Mouse (Mus musculus) liver, embryonic 13.5 days (tissue): ENCODE measurements around the gene Rab21. TPM values are rescaled to one million over a fixed set of nuclear protein-coding genes. Genes with fewer than 3 reads are reported as not detected.
A peak's percentile ranks its signal among the peaks of the same experiment; 100 is the strongest.
"Not testable (repeated sequence)": the region's sequence is repeated elsewhere in the genome, so short reads cannot be mapped to it uniquely, and the experiment has no call there.

ENCODE experiments used
- ATAC-seq: fragments of 200-750 bp; cut with Nextera tagmentation; 2 replicates; pipeline ENCODE4 v1.8.0; 2017; ENCODE audit warnings: low read depth, mild to moderate bottlenecking, moderate number of reproducible peaks, moderate library complexity
- DNase-seq: peaks from one replicate; pipeline ENCODE4 v3.0.0; 2022
- H3K27ac ChIP-seq: fragments of 300-500 bp; sonication (generic); 2 replicates; pipeline ENCODE4 v1.5.1; 2015; ENCODE audit warnings: moderate library complexity, mild to moderate bottlenecking, inconsistent platforms
- H3K27me3 ChIP-seq: fragments of 300-500 bp; sonication (generic); 2 replicates; pipeline ENCODE4 v1.6.1; 2015; ENCODE audit warnings: mild to moderate bottlenecking, inconsistent platforms
- H3K36me3 ChIP-seq: fragments of 300-500 bp; sonication (generic); 2 replicates; pipeline ENCODE4 v1.6.1; 2015; ENCODE audit warnings: mild to moderate bottlenecking, inconsistent platforms
- H3K4me1 ChIP-seq: fragments of 300-500 bp; sonication (generic); replicated peaks from 2 replicates; pipeline ENCODE4 v1.6.1; 2015; ENCODE audit warnings: inconsistent platforms
- H3K4me2 ChIP-seq: fragments of 300-500 bp; sonication (generic); 2 replicates; pipeline ENCODE4 v1.6.1; 2015; ENCODE audit warnings: inconsistent platforms, mild to moderate bottlenecking, moderate library complexity
- H3K4me3 ChIP-seq: fragments of 300-500 bp; sonication (generic); replicated peaks from 2 replicates; pipeline ENCODE4 v1.5.1; 2015; ENCODE audit warnings: mild to moderate bottlenecking, inconsistent platforms
- H3K9ac ChIP-seq: fragments of 300-500 bp; sonication (generic); 2 replicates; pipeline ENCODE4 v1.6.1; 2015; ENCODE audit warnings: mild to moderate bottlenecking, inconsistent platforms
- H3K9me3 ChIP-seq: fragments of 300-500 bp; sonication (generic); replicated peaks from 2 replicates; pipeline ENCODE4 v1.6.1; 2016; ENCODE audit warnings: inconsistent platforms
- WGBS: fragments of 180-500 bp; shearing (Covaris S2); methylation state at CpG from one replicate; pipeline ENCODE4 v1.1.7; 2015; ENCODE audit not compliant: insufficient replicate concordance; 5-methylcytosine and 5-hydroxymethylcytosine counted together
- polyA plus RNA-seq: library from polyadenylated mRNA; unstranded; fragments of >200 nt; fragmentation: Nextera tagmentation; extraction: Ambion mirVana; gene quantifications from 2 replicates; pipeline ENCODE4 v1.2.1, GENCODE M21; 2015

The Rab21 gene
- polyA plus RNA-seq, 1 experiment from 2014 or later, result 2.4 TPM

DNA sequence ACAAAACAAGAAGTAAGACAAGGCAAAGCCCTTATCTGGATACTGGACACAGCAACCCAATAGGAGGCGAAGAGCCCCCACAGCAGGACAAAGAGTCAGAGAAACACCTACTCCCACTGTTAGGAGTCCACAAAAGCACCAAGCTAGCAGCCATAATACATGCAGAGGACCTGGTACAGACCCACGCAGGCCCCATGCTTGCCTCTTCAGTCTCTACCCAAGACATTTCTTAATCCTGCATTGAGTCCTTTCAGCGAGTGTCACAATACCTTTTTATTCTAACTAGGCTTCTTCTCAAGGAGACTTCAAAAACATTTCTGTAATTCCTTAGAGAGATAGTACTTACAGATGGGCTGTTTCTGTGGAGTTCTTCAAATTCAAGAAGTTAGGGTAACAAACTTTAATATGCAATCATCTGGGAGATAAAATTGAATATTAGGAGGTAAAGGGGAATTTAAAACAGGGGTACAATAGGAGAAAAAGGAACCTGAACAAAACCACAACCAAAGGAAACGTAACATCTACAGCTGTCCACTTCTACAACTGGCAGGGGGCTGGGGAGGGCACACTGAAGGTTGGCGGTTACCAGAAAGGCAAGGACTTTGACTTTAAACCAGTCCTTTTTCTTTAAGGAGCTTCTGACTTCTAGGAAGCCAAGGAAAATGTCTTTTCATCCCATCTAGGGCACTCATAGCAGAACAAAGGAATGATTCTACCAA, 6.1 kb upstream of the Rab21 start:
- Histone ChIP-seq H3K4me1 (peaks cover 4% of the 10 kb centered on the region), H3K9me3 (no peaks in the 10 kb centered on the region), H3K27ac (no peak overlapping the region), H3K4me2 (no peak overlapping the region), H3K27me3 (no peaks in the 10 kb centered on the region), H3K4me3 (no peak overlapping the region), H3K36me3 (no peaks in the 10 kb centered on the region), H3K9ac (no peak overlapping the region)
- 42% methylated on average over 5 of the region's 5 CpGs for WGBS
- no peak for ATAC-seq
- DNase-seq, result no peak

DNA sequence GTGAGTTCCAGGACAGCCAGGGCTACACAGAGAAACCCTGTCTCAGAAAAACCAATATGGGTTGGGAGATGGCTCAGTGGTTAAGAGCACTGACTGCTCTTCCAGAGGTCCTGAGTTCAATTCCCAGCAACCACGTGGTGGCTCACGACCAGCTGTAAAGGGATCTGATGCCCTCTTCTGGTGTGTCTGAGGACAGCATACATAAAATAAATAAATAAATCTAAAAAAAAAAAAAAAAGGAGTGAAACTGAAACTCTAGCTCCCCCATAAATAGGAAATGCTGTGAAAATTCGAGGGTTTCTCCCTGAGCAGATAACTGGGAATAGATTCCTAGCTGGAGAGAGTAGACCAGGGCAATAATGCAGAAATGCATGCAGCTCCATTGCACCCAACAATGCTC, 3.0 kb upstream of the Rab21 start:
- peaks cover 19% of the 10 kb centered on the region for H3K4me1 ChIP-seq
- not testable (repeated sequence) for H3K36me3 ChIP-seq, H3K9me3 ChIP-seq, H3K27ac ChIP-seq, H3K27me3 ChIP-seq, H3K4me2 ChIP-seq, DNase-seq, ATAC-seq, H3K9ac ChIP-seq, H3K4me3 ChIP-seq
- 47% methylated on average over 3 of the region's 3 CpGs for WGBS

- peaks cover 37% of the 10 kb centered on the region for H3K4me1 ChIP-seq
- H3K4me2 ChIP-seq, result peak overlapping the region; percentile 87
- no peaks in the 10 kb centered on the region for H3K9me3 ChIP-seq
- H3K9ac ChIP-seq, result peak overlapping the region; percentile 97
- ATAC-seq (no peak), DNase-seq (no peak)
- 32% methylated on average over 11 of the region's 11 CpGs for WGBS
- H3K27ac ChIP-seq, result no peak overlapping the region; the same call in 1 of the 2 replicates
- H3K4me3 ChIP-seq, result peak overlapping the region; percentile 99
- 0 out of 2 replicates have a peak, but pooled peaks cover 9% of the 10 kb centered on the region for H3K36me3 ChIP-seq
- no peaks in the 10 kb centered on the region for H3K27me3 ChIP-seq
Measured at GRCm38 (mm10) chr10:115316313-115316712, 919 bp upstream of the Rab21 start.

DNA sequence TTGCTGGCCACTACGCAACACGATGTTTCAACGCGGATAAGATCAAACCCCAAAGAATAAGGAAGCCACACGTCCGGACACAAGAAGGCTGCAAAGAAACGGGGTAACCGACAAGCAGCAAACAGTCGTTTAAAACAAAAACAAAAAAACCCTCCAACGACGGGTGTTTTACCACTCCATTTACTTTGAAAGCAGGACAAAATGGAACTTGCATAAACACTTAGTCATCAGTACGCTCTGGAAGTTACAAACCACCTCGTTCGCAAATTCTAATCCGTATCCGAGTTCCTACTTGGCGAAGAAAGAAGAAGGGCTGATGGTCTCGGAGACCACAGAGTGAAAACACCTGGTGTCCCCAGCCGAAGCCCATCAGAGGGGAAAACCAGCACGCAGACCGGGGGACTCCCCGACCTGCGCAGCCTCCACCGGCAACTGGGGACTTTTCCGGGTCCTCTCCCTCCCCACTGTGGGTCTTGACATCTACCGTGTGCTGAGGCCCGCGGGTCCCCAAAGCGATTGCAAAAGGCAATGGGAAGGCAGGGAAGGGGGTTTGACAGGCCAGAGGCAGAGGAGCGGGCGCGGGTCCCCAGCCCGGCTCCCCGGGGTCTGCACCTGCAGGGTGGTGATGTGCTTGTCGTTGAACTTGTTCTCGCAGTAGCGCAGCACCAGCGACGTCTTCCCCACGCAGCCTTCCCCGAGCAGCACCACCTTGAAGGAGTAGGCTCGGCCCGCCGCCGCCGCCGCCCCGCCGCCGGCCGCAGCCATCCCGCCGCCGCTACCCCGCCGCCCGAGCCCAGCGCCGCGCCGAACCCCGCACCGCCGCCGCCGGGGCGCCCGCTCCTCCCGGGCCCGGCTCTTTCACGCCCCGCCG, 577 bp downstream of the Rab21 start:
- Histone ChIP-seq H3K27me3 (no peaks in the 10 kb centered on the region), H3K9me3 (no peaks in the 10 kb centered on the region), H3K4me2 (peak overlapping the region; percentile 87), H3K9ac (peak overlapping the region; percentile 97), H3K4me3 (peak overlapping the region; percentile 99), H3K4me1 (peaks cover 46% of the 10 kb centered on the region), H3K27ac (peak overlapping the region; percentile 89), H3K36me3 (0 out of 2 replicates have a peak, but pooled peaks cover 9% of the 10 kb centered on the region)
- ATAC-seq (peak; percentile 77), DNase-seq (no peak)
- WGBS, result under 1% methylated on average over 46 of the region's 73 CpGs

DNA sequence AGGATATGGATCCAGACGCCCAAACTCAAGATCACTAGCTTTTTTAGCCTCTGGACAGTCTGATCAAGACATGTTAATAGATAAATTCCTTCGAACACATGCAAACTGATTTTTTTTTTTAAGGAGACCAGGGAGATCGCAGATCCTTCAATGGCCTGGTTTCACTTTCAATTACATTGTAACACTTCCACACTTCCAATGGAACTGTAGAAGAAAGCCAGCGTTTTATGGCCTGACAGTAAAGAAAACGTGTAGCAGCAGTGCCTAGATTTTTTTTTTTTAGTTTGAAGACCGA, 1.2 kb downstream of the Rab21 start:
- Histone ChIP-seq H3K9ac (peak overlapping the region; percentile 97), H3K9me3 (no peaks in the 10 kb centered on the region), H3K4me3 (peak overlapping the region; percentile 99), H3K36me3 (0 out of 2 replicates have a peak, but pooled peaks cover 9% of the 10 kb centered on the region), H3K27ac (no peak overlapping the region), H3K27me3 (no peaks in the 10 kb centered on the region), H3K4me1 (peaks cover 49% of the 10 kb centered on the region), H3K4me2 (peak overlapping the region; percentile 87)
- ATAC-seq (no peak), DNase-seq (no peak)
- 9% methylated on average over 6 of the region's 6 CpGs for WGBS

DNA sequence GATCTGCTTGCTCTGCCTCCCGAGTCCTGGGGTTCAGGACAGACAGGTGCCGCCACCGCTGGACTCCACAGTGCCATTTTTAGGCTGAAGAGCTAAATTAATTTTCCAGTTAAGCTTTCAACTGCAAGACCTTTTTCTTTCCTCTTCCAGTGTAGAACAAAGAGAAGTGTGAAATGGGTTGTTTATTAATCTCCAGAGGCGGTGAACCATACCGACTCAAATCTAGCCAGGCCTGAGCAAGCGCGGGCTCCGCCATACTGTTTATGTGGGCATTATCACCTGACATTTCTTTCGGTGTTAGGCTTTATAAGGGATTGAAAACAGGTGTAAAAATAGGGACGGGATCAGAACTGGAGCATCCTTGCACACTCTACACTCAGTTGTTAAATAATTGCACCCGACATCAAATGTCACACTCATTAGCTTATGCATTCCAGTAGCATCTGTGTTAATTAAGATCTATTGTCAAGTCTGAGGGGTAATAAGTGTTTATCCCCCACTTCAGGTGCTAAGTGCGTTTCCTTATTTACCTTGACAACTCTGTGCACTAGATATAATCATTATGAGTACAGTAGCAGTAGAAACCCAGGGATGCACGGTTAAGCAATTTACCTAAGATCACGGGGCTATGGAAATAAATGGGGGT, 1.6 kb downstream of the Rab21 start:
- H3K36me3 ChIP-seq, result 0 out of 2 replicates have a peak, but pooled peaks cover 9% of the 10 kb centered on the region
- H3K9me3 ChIP-seq, result no peaks in the 10 kb centered on the region
- ATAC-seq, result no peak
- WGBS, result 77% methylated on average over 14 of the region's 14 CpGs
- H3K4me3 ChIP-seq, result peak overlapping the region; percentile 99
- H3K9ac ChIP-seq, result peak overlapping the region; percentile 97
- no peak overlapping the region for H3K27ac ChIP-seq
- peak overlapping the region; percentile 87 for H3K4me2 ChIP-seq
- peaks cover 49% of the 10 kb centered on the region for H3K4me1 ChIP-seq
- no peaks in the 10 kb centered on the region for H3K27me3 ChIP-seq
- DNase-seq, result no peak

- Histone ChIP-seq H3K4me3 (no peak overlapping the region), H3K4me1 (peaks cover 49% of the 10 kb centered on the region), H3K4me2 (peak overlapping the region; percentile 15; the same call in 1 of the 2 replicates), H3K27me3 (no peaks in the 10 kb centered on the region), H3K36me3 (0 out of 2 replicates have a peak, but pooled peaks cover 9% of the 10 kb centered on the region), H3K27ac (no peak overlapping the region; the same call in 1 of the 2 replicates), H3K9me3 (no peaks in the 10 kb centered on the region), H3K9ac (no peak overlapping the region)
- DNase-seq, result no peak
- ATAC-seq, result no peak
- 69% methylated on average over 3 of the region's 3 CpGs for WGBS
Measured at GRCm38 (mm10) chr10:115312732-115313131, 2.7 kb downstream of the Rab21 start.

DNA sequence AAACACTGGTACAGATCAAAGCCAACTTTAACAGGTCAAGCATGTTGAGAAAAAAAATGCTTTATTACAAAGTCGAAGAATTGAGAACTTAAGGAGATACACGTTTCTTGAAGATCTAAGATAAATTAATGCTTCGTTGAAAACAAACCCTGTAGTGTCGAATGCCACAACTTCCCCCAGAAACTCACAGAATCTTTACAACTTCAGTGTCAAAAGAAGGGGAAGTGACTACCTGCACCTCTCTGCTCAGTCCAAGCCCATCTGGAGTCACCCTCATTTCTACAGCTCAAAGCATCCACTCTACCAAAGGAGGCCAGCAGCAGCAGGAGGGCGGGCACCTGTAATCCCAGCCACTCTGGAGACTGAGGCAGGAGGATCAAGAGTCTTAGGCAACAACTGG, 3.2 kb downstream of the Rab21 start:
- H3K27ac ChIP-seq, result no peak overlapping the region; the same call in 1 of the 2 replicates
- ATAC-seq (no peak), DNase-seq (no peak)
- H3K27me3 ChIP-seq, result no peaks in the 10 kb centered on the region
- peaks cover 49% of the 10 kb centered on the region for H3K4me1 ChIP-seq
- no peaks in the 10 kb centered on the region for H3K9me3 ChIP-seq
- no peak overlapping the region for H3K4me3 ChIP-seq
- WGBS, result 42% methylated on average over 5 of the region's 5 CpGs
- H3K36me3 ChIP-seq, result 0 out of 2 replicates have a peak, but pooled peaks cover 9% of the 10 kb centered on the region
- no peak overlapping the region for H3K9ac ChIP-seq
- H3K4me2 ChIP-seq, result peak overlapping the region; percentile 15

GRCm38 (mm10) chr10:115311263-115311965, 4.0 kb downstream of the Rab21 start:
- DNase-seq, result no peak
- Histone ChIP-seq H3K4me2 (no peak overlapping the region), H3K4me3 (no peak overlapping the region), H3K27me3 (no peaks in the 10 kb centered on the region), H3K4me1 (peaks cover 45% of the 10 kb centered on the region), H3K27ac (no peak overlapping the region; the same call in 1 of the 2 replicates), H3K36me3 (0 out of 2 replicates have a peak, but pooled peaks cover 9% of the 10 kb centered on the region), H3K9me3 (no peaks in the 10 kb centered on the region), H3K9ac (no peak overlapping the region)
- WGBS, result 67% methylated on average over 14 of the region's 14 CpGs
- ATAC-seq, result no peak

- 0 out of 2 replicates have a peak, but pooled peaks cover 9% of the 10 kb centered on the region for H3K36me3 ChIP-seq
- WGBS, result 84% methylated on average over 4 of the region's 4 CpGs
- H3K4me3 ChIP-seq, result no peak overlapping the region
- no peak for ATAC-seq
- H3K27me3 ChIP-seq, result no peaks in the 10 kb centered on the region
- H3K4me2 ChIP-seq, result no peak overlapping the region
- H3K27ac ChIP-seq, result no peak overlapping the region
- no peak overlapping the region for H3K9ac ChIP-seq
- DNase-seq, result no peak
- peaks cover 38% of the 10 kb centered on the region for H3K4me1 ChIP-seq
- H3K9me3 ChIP-seq, result no peaks in the 10 kb centered on the region
Measured at GRCm38 (mm10) chr10:115309191-115309590, 6.2 kb downstream of the Rab21 start.
